Mouse (Mus musculus): ENCODE results near the gene Pla2g4a.

GRCm38 (mm10) chr1:149955482-149955881 is 5.6 kb downstream of the Pla2g4a start:
- TF ChIP-seq GATA1 (IDR thresholded peaks at IDR 0.05; ENCODE audit: low read length) (no peak), TAL1 (IDR thresholded peaks at IDR 0.05; ENCODE audit: low read length) (no peak)
